8 mouse cellular contexts compared by ENCODE assay signal in genomic region chr1:131096132-131096695, GRCm38 (mm10). TPM values are rescaled to one million over a fixed set of nuclear protein-coding genes. Genes with fewer than 3 reads are reported as not detected.
DNase-seq lines count a peak whose midpoint lies in the region; ATAC-seq and TF ChIP-seq lines count a peak whose summit lies in the region.

No protein-coding gene starts in this region.

- peaks cover 23% of the 10 kb centered on the region for H3K4me1 ChIP-seq in heart, adult 2 months (ENCODE audit: control insufficient read depth, insufficient read depth, low read length)
- peaks cover 15% of the 10 kb centered on the region; the same call in 1 of the 2 replicates for H3K4me1 ChIP-seq in forebrain, postnatal 0 days (ENCODE audit: insufficient read depth)

- H3K27me3 ChIP-seq in heart, adult 2 months (ENCODE audit: control insufficient read depth, insufficient read depth, low read length) = no peaks in the 10 kb centered on the region
- H3K27me3 ChIP-seq in forebrain, postnatal 0 days (ENCODE audit: insufficient read depth, low read length) = no peaks in the 10 kb centered on the region

- peak overlapping the region; percentile 97 for H3K4me3 ChIP-seq in heart, adult 2 months
- peak overlapping the region; percentile 94 for H3K4me3 ChIP-seq in forebrain, postnatal 0 days (ENCODE audit: low read depth, low read length)

- no peak for TF ChIP-seq CTCF in heart, adult 2 months (IDR thresholded peaks at IDR 0.05)
- TF ChIP-seq CTCF in forebrain, postnatal 0 days (IDR thresholded peaks at IDR 0.05; ENCODE audit: low read depth) = no peak

- peak overlapping the region; percentile 78 for H3K4me2 ChIP-seq in forebrain, postnatal 0 days (ENCODE audit: low read depth)

- no peaks in the 10 kb centered on the region for H3K9me3 ChIP-seq in forebrain, postnatal 0 days (ENCODE audit: low read length)

- DNase-seq in heart, adult 2 months = no peak
- DNase-seq in heart, adult 11 months = no peak
- peak; percentile 51 for DNase-seq in CD4-positive helper T cell, adult 2 months (ENCODE audit: low read depth, low spot score)
- DNase-seq in forebrain, postnatal 0 days = no peak
- peak; percentile 39 for DNase-seq in lung, postnatal 36 days
- DNase-seq in urinary bladder, postnatal 25 days (ENCODE audit: low spot score) = no peak
- DNase-seq in gastrocnemius, adult 18-20 months (ENCODE audit: low spot score) = no peak
- DNase-seq in cerebellum, adult 11-12 months = no peak

- ATAC-seq in forebrain, postnatal 0 days = no peak

- peak overlapping the region; percentile 91 for H3K27ac ChIP-seq in heart, adult 2 months
- H3K27ac ChIP-seq in forebrain, postnatal 0 days (ENCODE audit: low read depth, low read length) = peak overlapping the region; percentile 76

- 0 out of 2 replicates have a peak, but pooled peaks have one; percentile 4 for TF ChIP-seq POLR2A in heart, adult 2 months (IDR thresholded peaks at IDR 0.05; ENCODE audit: insufficient read depth, low read depth, low read length)

- no peak for TF ChIP-seq EP300 in heart, adult 2 months (IDR thresholded peaks at IDR 0.05; ENCODE audit: insufficient read depth, low read depth, low read length)

- H3K36me3 ChIP-seq in heart, adult 2 months (ENCODE audit: control insufficient read depth, insufficient read depth, low read length) = peaks cover 14% of the 10 kb centered on the region
- H3K36me3 ChIP-seq in forebrain, postnatal 0 days (ENCODE audit: insufficient read depth) = no peaks in the 10 kb centered on the region

- H3K9ac ChIP-seq in heart, adult 2 months (ENCODE audit: low read depth, low read length) = peak overlapping the region; percentile 85
- peak overlapping the region; percentile 62 for H3K9ac ChIP-seq in forebrain, postnatal 0 days

- WGBS in heart, adult 2 months = 12% methylated on average over 9 of the region's 9 CpGs
- 18% methylated on average over 9 of the region's 9 CpGs for WGBS in forebrain, postnatal 0 days

- intact Hi-C loops in heart, adult 2 months (cut with DNase I) = loop anchor here (2.0 to 10.0 kb wide), 2 partner anchors 35 to 381 kb away; partner anchors contain the start of genes Gm29427 and Yod1

- H3K79me2 ChIP-seq in heart, adult 2 months (replicated peaks; ENCODE audit: control insufficient read depth, insufficient read depth, low read length) = peaks cover 11% of the 10 kb centered on the region

RNA-seq across cellular contexts. Expression of gene Mapkapk2, which starts 1.4 kb away (rescaled TPM):
- total RNA-seq in heart, adult 2 months (2021) = 100 to 1,000 TPM; 283 to 363 TPM
- 196 and 305 TPM in 2 replicates for polyA plus RNA-seq in heart, adult 2 months (2012; rRNA removed)
- 47.9 and 57.3 TPM in 2 replicates for total RNA-seq in forebrain, postnatal 0 days (2014; rRNA removed)
- 18.0 and 18.3 TPM in 2 replicates for polyA plus RNA-seq in forebrain, postnatal 0 days (2015; fragmentation: Nextera tagmentation; extraction: Ambion mirVana)
- 100 to 1,000 TPM; 217 to 250 TPM for total RNA-seq in gastrocnemius, adult 18-20 months (2021)

RNA-seq across cellular contexts. Expression of gene Dyrk3, which starts 41.9 kb away (rescaled TPM):
- under 1 TPM; 0.48 to 0.70 TPM for total RNA-seq in heart, adult 2 months (2021)
- 0.16 and 0.32 TPM in 2 replicates for polyA plus RNA-seq in heart, adult 2 months (2012; rRNA removed)
- total RNA-seq in forebrain, postnatal 0 days (2014; rRNA removed) = 14.3 and 16.9 TPM in 2 replicates
- polyA plus RNA-seq in forebrain, postnatal 0 days (2015; fragmentation: Nextera tagmentation; extraction: Ambion mirVana) = 17.7 and 19.1 TPM in 2 replicates
- total RNA-seq in gastrocnemius, adult 18-20 months (2021) = not detected

RNA-seq across cellular contexts. Expression of gene Eif2d, which starts 56.8 kb away (rescaled TPM):
- total RNA-seq in heart, adult 2 months (2021) = 10 to 100 TPM; 34.7 to 37.1 TPM
- 25.8 and 35.3 TPM in 2 replicates for polyA plus RNA-seq in heart, adult 2 months (2012; rRNA removed)
- total RNA-seq in forebrain, postnatal 0 days (2014; rRNA removed) = 38.5 and 41.6 TPM in 2 replicates
- polyA plus RNA-seq in forebrain, postnatal 0 days (2015; fragmentation: Nextera tagmentation; extraction: Ambion mirVana) = 49.3 and 49.8 TPM in 2 replicates
- 10 to 100 TPM; 25.8 to 28.9 TPM for total RNA-seq in gastrocnemius, adult 18-20 months (2021)

Comparison
In these comparisons a context has a peak if more than half of its experiments do, and no peak if none do; other contexts are left out.
1. DNase-seq: peak in CD4-positive helper T cell, adult 2 months (single experiment) and lung, postnatal 36 days (single experiment); none in heart, adult 2 months (0 of 2), heart, adult 11 months (single experiment), forebrain, postnatal 0 days (single experiment), urinary bladder, postnatal 25 days (single experiment), gastrocnemius, adult 18-20 months (single experiment) and cerebellum, adult 11-12 months (single experiment).